Mouse (Mus musculus) hindbrain, embryonic 16.5 days (tissue): ENCODE data around the gene Otogl. TPM values are rescaled to one million over a fixed set of nuclear protein-coding genes. Genes with fewer than 3 reads are reported as not detected.

Source experiments
- polyA plus RNA-seq: library from polyadenylated mRNA; unstranded; fragments of >200 nt; fragmentation: Nextera tagmentation; extraction: Ambion mirVana; gene quantifications from 2 replicates; pipeline ENCODE4 v1.2.1, GENCODE M21; 2015

Otogl gene
- polyA plus RNA-seq, 1 experiment from 2014 or later, result 0.04 TPM

Other genes with a start within 250 kb of the Otogl start
- 0.06 and 0.12 TPM in 2 replicates for gene Ptprq, start 192.1 kb downstream of the Otogl start, polyA plus RNA-seq